In genomic region chr8:91117537-91117936, GRCm38 (mm10) we compare ENCODE assay signal across 15 mouse cellular contexts. TPM values are rescaled to one million over a fixed set of nuclear protein-coding genes. Genes with fewer than 3 reads are reported as not detected.
A peak's percentile ranks its signal among the peaks of the same experiment; 100 is the strongest.
DNase-seq lines count a peak whose midpoint lies in the region; ATAC-seq and TF ChIP-seq lines count a peak whose summit lies in the region.
"Had no signal": no experiment of that assay in that cellular context is flagged by ENCODE, and none has a peak within 500 bp of the region (broad histone marks: within the 10 kb centered on the region; RNA-seq: fewer than 3 reads in every experiment).

No protein-coding gene starts in this region.

- H3K27ac ChIP-seq in hindbrain, postnatal 0 days: no peak overlapping the region
- no peak overlapping the region for H3K27ac ChIP-seq in hindbrain, embryonic 14.5 days
- no peak overlapping the region for H3K27ac ChIP-seq in midbrain, postnatal 0 days (ENCODE audit: low read depth, low read length)
- H3K27ac ChIP-seq in midbrain, embryonic 14.5 days (replicated peaks; ENCODE audit: low read depth, low read length): no peak overlapping the region
- no peak overlapping the region for H3K27ac ChIP-seq in stomach, postnatal 0 days (replicated peaks)
- H3K27ac ChIP-seq: intestine, embryonic 15.5 days; midbrain, embryonic 10.5 days had no signal

- no peak for TF ChIP-seq EP300 in stomach, postnatal 0 days (optimal IDR thresholded peaks at IDR 0.05)

- no peak for ATAC-seq in hindbrain, postnatal 0 days
- ATAC-seq in hindbrain, embryonic 14.5 days (ENCODE audit: low FRiP score): no peak
- no peak for ATAC-seq in midbrain, postnatal 0 days (ENCODE audit: low FRiP score)
- ATAC-seq in midbrain, embryonic 14.5 days (ENCODE audit: low FRiP score, low TSS enrichment): no peak
- no peak for ATAC-seq in stomach, postnatal 0 days (ENCODE audit: low FRiP score, low TSS enrichment)
- ATAC-seq: forebrain, embryonic 16.5 days; intestine, embryonic 15.5 days had no signal

- no peak overlapping the region for H3K4me3 ChIP-seq in hindbrain, postnatal 0 days (ENCODE audit: low read length)
- no peak overlapping the region for H3K4me3 ChIP-seq in hindbrain, embryonic 14.5 days (replicated peaks; ENCODE audit: low read length)
- no peak overlapping the region for H3K4me3 ChIP-seq in midbrain, postnatal 0 days (ENCODE audit: low read depth, low read length)
- H3K4me3 ChIP-seq in midbrain, embryonic 14.5 days (replicated peaks; ENCODE audit: low read depth, low read length): no peak overlapping the region
- H3K4me3 ChIP-seq in stomach, postnatal 0 days (ENCODE audit: low read depth, low read length): no peak overlapping the region
- H3K4me3 ChIP-seq: intestine, embryonic 15.5 days; midbrain, embryonic 10.5 days had no signal

- H3K4me2 ChIP-seq in hindbrain, postnatal 0 days (ENCODE audit: low read depth, low read length): no peak overlapping the region
- H3K4me2 ChIP-seq in hindbrain, embryonic 14.5 days (replicated peaks): no peak overlapping the region
- no peak overlapping the region for H3K4me2 ChIP-seq in midbrain, postnatal 0 days (ENCODE audit: low read depth, low read length, poor library complexity, severe bottlenecking)
- no peak overlapping the region for H3K4me2 ChIP-seq in midbrain, embryonic 14.5 days (ENCODE audit: low read length)
- H3K4me2 ChIP-seq in stomach, postnatal 0 days (replicated peaks; ENCODE audit: low read depth): no peak overlapping the region
- H3K4me2 ChIP-seq: intestine, embryonic 15.5 days had no signal

- 93% methylated on average over 4 of the region's 4 CpGs for WGBS in hindbrain, postnatal 0 days
- WGBS in hindbrain, embryonic 14.5 days: 90% methylated on average over 4 of the region's 4 CpGs
- WGBS in midbrain, postnatal 0 days: 85% methylated on average over 4 of the region's 4 CpGs
- 93% methylated on average over 4 of the region's 4 CpGs for WGBS in midbrain, embryonic 14.5 days
- 91% methylated on average over 4 of the region's 4 CpGs for WGBS in stomach, postnatal 0 days

- no peaks in the 10 kb centered on the region for H3K4me1 ChIP-seq in hindbrain, postnatal 0 days (ENCODE audit: insufficient read depth, low read length)
- H3K4me1 ChIP-seq in hindbrain, embryonic 14.5 days (replicated peaks; ENCODE audit: control insufficient read depth, insufficient read depth, low read length): no peaks in the 10 kb centered on the region
- no peaks in the 10 kb centered on the region for H3K4me1 ChIP-seq in midbrain, postnatal 0 days (ENCODE audit: insufficient read depth, low read length)
- H3K4me1 ChIP-seq in midbrain, embryonic 14.5 days (ENCODE audit: control insufficient read depth, insufficient read depth, low read length): no peaks in the 10 kb centered on the region
- H3K4me1 ChIP-seq in stomach, postnatal 0 days (replicated peaks; ENCODE audit: control insufficient read depth, insufficient read depth): no peaks in the 10 kb centered on the region
- H3K4me1 ChIP-seq: intestine, embryonic 15.5 days; midbrain, embryonic 10.5 days had no signal

- H3K9me3 ChIP-seq in hindbrain, postnatal 0 days (ENCODE audit: low read length): no peaks in the 10 kb centered on the region
- H3K9me3 ChIP-seq in hindbrain, embryonic 14.5 days (ENCODE audit: control insufficient read depth, low read length): no peaks in the 10 kb centered on the region
- H3K9me3 ChIP-seq in midbrain, postnatal 0 days (ENCODE audit: low read length): no peaks in the 10 kb centered on the region
- no peaks in the 10 kb centered on the region for H3K9me3 ChIP-seq in midbrain, embryonic 14.5 days (ENCODE audit: control insufficient read depth, low read length)
- H3K9me3 ChIP-seq in stomach, postnatal 0 days (ENCODE audit: control insufficient read depth, low read length): no peaks in the 10 kb centered on the region
- H3K9me3 ChIP-seq: intestine, embryonic 15.5 days; midbrain, embryonic 10.5 days had no signal

- H3K9ac ChIP-seq in hindbrain, postnatal 0 days (replicated peaks; ENCODE audit: low read length): no peak overlapping the region
- no peak overlapping the region for H3K9ac ChIP-seq in hindbrain, embryonic 14.5 days
- H3K9ac ChIP-seq in midbrain, postnatal 0 days (replicated peaks; ENCODE audit: low read length, poor library complexity, severe bottlenecking): no peak overlapping the region
- H3K9ac ChIP-seq in midbrain, embryonic 14.5 days (replicated peaks; ENCODE audit: low read length): no peak overlapping the region
- no peak overlapping the region for H3K9ac ChIP-seq in stomach, postnatal 0 days (ENCODE audit: low read length)
- H3K9ac ChIP-seq: intestine, embryonic 15.5 days had no signal

- TF ChIP-seq CTCF in hindbrain, postnatal 0 days (IDR thresholded peaks at IDR 0.05; ENCODE audit: low read depth): 0 out of 2 replicates have a peak, but pooled peaks have one; percentile 18
- TF ChIP-seq CTCF in midbrain, postnatal 0 days (IDR thresholded peaks at IDR 0.05): peak; percentile 25
- peak; percentile 37 for TF ChIP-seq CTCF in stomach, postnatal 0 days (IDR thresholded peaks at IDR 0.05; ENCODE audit: low read depth)

- DNase-seq in hindbrain, postnatal 0 days (ENCODE audit: low spot score): no peak
- no peak for DNase-seq in hindbrain, embryonic 14.5 days (ENCODE audit: low spot score)
- no peak for DNase-seq in midbrain, postnatal 0 days (ENCODE audit: low spot score)
- no peak for DNase-seq in midbrain, embryonic 14.5 days
- DNase-seq in NIH3T3 (ENCODE audit: low read depth): peak; percentile 13
- no peak for DNase-seq in stomach, postnatal 0 days (ENCODE audit: low spot score)
- no peak for DNase-seq in frontal cortex, adult 2 months (ENCODE audit: extremely low spot score in 1 of 2, low spot score in 1 of 2)
- no peak for DNase-seq in gastrocnemius, postnatal 10 days
- DNase-seq: cerebellum, adult 11 months; heart, adult 18-20 months; heart, postnatal 4 days; spleen, adult 18-20 months had no signal

- H3K27me3 ChIP-seq in hindbrain, postnatal 0 days (ENCODE audit: insufficient read depth, low read length): no peaks in the 10 kb centered on the region
- H3K27me3 ChIP-seq in hindbrain, embryonic 14.5 days (ENCODE audit: control insufficient read depth, insufficient read depth, low read length): no peaks in the 10 kb centered on the region
- no peaks in the 10 kb centered on the region for H3K27me3 ChIP-seq in midbrain, postnatal 0 days (ENCODE audit: insufficient read depth, low read length)
- H3K27me3 ChIP-seq in midbrain, embryonic 14.5 days (ENCODE audit: control insufficient read depth, insufficient read depth, low read length): no peaks in the 10 kb centered on the region
- no peaks in the 10 kb centered on the region for H3K27me3 ChIP-seq in stomach, postnatal 0 days (ENCODE audit: control insufficient read depth, insufficient read depth, low read length)
- H3K27me3 ChIP-seq: intestine, embryonic 15.5 days had no signal

- H3K36me3 ChIP-seq in hindbrain, postnatal 0 days (ENCODE audit: insufficient read depth, low read length): peaks cover 55% of the 10 kb centered on the region
- H3K36me3 ChIP-seq in hindbrain, embryonic 14.5 days (replicated peaks; ENCODE audit: control insufficient read depth, insufficient read depth): peaks cover 98% of the 10 kb centered on the region
- H3K36me3 ChIP-seq in midbrain, postnatal 0 days (ENCODE audit: insufficient read depth, low read length): peaks cover 30% of the 10 kb centered on the region
- peaks cover 87% of the 10 kb centered on the region for H3K36me3 ChIP-seq in midbrain, embryonic 14.5 days (ENCODE audit: control insufficient read depth, insufficient read depth, low read length)
- peaks cover 11% of the 10 kb centered on the region for H3K36me3 ChIP-seq in stomach, postnatal 0 days (ENCODE audit: control insufficient read depth, insufficient read depth, low read length)

RNA-seq across cellular contexts. Expression of gene Rbl2, which starts 47.7 kb away (rescaled TPM):
- 27.4 and 30.7 TPM in 2 replicates for total RNA-seq in hindbrain, postnatal 0 days (2014; rRNA removed)
- 15.8 and 16.2 TPM in 2 replicates for polyA plus RNA-seq in hindbrain, postnatal 0 days (2015; fragmentation: Nextera tagmentation; extraction: Ambion mirVana)
- 24.7 and 28.4 TPM in 2 replicates for polyA plus RNA-seq in hindbrain, embryonic 14.5 days (2014; fragmentation: Nextera tagmentation; extraction: Ambion mirVana)
- 33.6 and 34.2 TPM in 2 replicates for total RNA-seq in midbrain, postnatal 0 days (2014; rRNA removed)
- 14.2 and 17.1 TPM in 2 replicates for polyA plus RNA-seq in midbrain, postnatal 0 days (2015; fragmentation: Nextera tagmentation; extraction: Ambion mirVana)
- 16.7 and 23.8 TPM in 2 replicates for polyA plus RNA-seq in midbrain, embryonic 14.5 days (2014; fragmentation: Nextera tagmentation; extraction: Ambion mirVana)
- 6.5 and 7.3 TPM in 2 replicates for polyA plus RNA-seq in stomach, postnatal 0 days (2015; fragmentation: Nextera tagmentation; extraction: Ambion mirVana)
- 31.2 and 38.5 TPM in 2 replicates for polyA plus RNA-seq in frontal cortex, adult 2 months (2012; rRNA removed)
- 10 to 100 TPM; 16.8 to 20.2 TPM for total RNA-seq in gastrocnemius, postnatal 10 days (2021)
